Mouse (Mus musculus): Measurements from ENCODE around the gene Fcrls. TPM values are rescaled to one million over a fixed set of nuclear protein-coding genes. Genes with fewer than 3 reads are reported as not detected.

Fcrls gene
- 4.7 and 6.0 TPM in 2 replicates for polyA plus RNA-seq (2015; fragmentation: Nextera tagmentation; extraction: Ambion mirVana)

DNA sequence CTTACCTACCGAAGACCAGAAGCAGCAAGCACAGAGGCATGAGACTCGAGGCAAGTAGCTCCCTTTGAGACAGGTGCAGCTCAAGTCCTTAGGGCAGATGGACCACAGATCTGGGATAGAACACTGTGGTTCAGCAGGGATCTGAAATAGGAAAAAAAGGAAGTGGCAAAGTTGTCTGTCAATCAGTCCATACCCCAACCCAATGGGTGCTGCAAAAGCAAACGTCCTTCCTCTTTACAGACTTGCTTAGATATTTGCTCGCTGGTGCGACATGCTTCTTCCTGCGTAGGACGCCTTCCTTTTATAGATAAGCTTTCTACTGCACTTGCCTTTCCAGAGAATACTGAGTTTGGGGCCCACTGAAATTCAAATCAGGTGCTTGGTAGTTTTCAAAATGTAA lies at the start of gene Fcrls:
TSS of gene Fcrls (minus strand) at position 303 of the 400 bp plus-strand sequence.
- no peaks in the 10 kb centered on the region for H3K36me3 ChIP-seq (ENCODE audit: control insufficient read depth, insufficient read depth, low read length)
- ATAC-seq, result no peak
- no peaks in the 10 kb centered on the region for H3K4me1 ChIP-seq (ENCODE audit: control insufficient read depth, insufficient read depth, low read length)
- no peaks in the 10 kb centered on the region for H3K9me3 ChIP-seq (ENCODE audit: control insufficient read depth, low read length)
- no peaks in the 10 kb centered on the region for H3K27me3 ChIP-seq (replicated peaks; ENCODE audit: control insufficient read depth, insufficient read depth, low read length)
- H3K4me3 ChIP-seq (ENCODE audit: low read length), result no peak within 1 kb of the TSS
- WGBS, result 81% methylated on average over 7 of the region's 7 CpGs
- H3K9ac ChIP-seq (ENCODE audit: low read depth, low read length), result no peak within 1 kb of the TSS
- H3K4me2 ChIP-seq (ENCODE audit: low read depth, low read length), result no peak within 1 kb of the TSS
- no peak within 1 kb of the TSS for H3K27ac ChIP-seq (ENCODE audit: low read length)

DNA sequence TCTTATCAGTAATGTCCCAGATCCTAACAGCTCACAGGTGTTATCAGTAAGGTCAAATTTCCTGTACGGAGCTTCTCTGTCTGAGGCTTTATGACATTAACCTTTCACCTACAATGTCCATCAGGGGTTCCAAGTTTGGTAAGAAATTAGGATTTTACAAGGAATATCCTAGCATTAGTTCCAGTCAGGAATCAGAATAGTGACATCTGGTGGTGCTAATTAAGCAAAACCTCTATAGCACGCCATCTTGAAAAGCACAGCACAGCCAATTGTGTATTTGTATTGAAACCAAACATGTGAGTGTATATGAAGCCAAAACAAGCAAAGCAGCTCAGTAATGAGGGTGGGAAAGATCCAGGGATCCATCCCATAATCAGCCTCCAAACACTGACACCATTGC lies 46.4 kb upstream of the Fcrls start:
- H3K27ac ChIP-seq (ENCODE audit: low read length), result no peak overlapping the region
- H3K4me3 ChIP-seq (ENCODE audit: low read length), result no peak overlapping the region
- WGBS, result 61% methylated on average over 2 of the region's 2 CpGs
- no peak for ATAC-seq
- H3K36me3 ChIP-seq (ENCODE audit: control insufficient read depth, insufficient read depth, low read length), result no peaks in the 10 kb centered on the region
- H3K4me2 ChIP-seq (ENCODE audit: low read depth, low read length), result no peak overlapping the region
- no peak overlapping the region for H3K9ac ChIP-seq (ENCODE audit: low read depth, low read length)
- H3K4me1 ChIP-seq (ENCODE audit: control insufficient read depth, insufficient read depth, low read length), result no peaks in the 10 kb centered on the region
- no peaks in the 10 kb centered on the region for H3K27me3 ChIP-seq (replicated peaks; ENCODE audit: control insufficient read depth, insufficient read depth, low read length)
- no peaks in the 10 kb centered on the region for H3K9me3 ChIP-seq (ENCODE audit: control insufficient read depth, low read length)

- Histone ChIP-seq H3K4me2 (ENCODE audit: low read depth, low read length) (no peak overlapping the region), H3K27ac (ENCODE audit: low read length) (no peak overlapping the region), H3K4me3 (ENCODE audit: low read length) (no peak overlapping the region), H3K36me3 (ENCODE audit: control insufficient read depth, insufficient read depth, low read length) (no peaks in the 10 kb centered on the region), H3K4me1 (ENCODE audit: control insufficient read depth, insufficient read depth, low read length) (no peaks in the 10 kb centered on the region), H3K9me3 (ENCODE audit: control insufficient read depth, low read length) (no peaks in the 10 kb centered on the region), H3K9ac (ENCODE audit: low read depth, low read length) (no peak overlapping the region), H3K27me3 (replicated peaks; ENCODE audit: control insufficient read depth, insufficient read depth, low read length) (no peaks in the 10 kb centered on the region)
- WGBS, result 80% methylated on average over 5 of the region's 5 CpGs
- ATAC-seq, result no peak
Measured at GRCm38 (mm10) chr3:87299901-87300300, 36.4 kb upstream of the Fcrls start.

- no peak for ATAC-seq
- no peak overlapping the region for H3K4me2 ChIP-seq (ENCODE audit: low read depth, low read length)
- no peaks in the 10 kb centered on the region for H3K36me3 ChIP-seq (ENCODE audit: control insufficient read depth, insufficient read depth, low read length)
- no peak overlapping the region for H3K27ac ChIP-seq (ENCODE audit: low read length)
- no peak overlapping the region for H3K9ac ChIP-seq (ENCODE audit: low read depth, low read length)
- H3K4me3 ChIP-seq (ENCODE audit: low read length), result no peak overlapping the region
- H3K27me3 ChIP-seq (replicated peaks; ENCODE audit: control insufficient read depth, insufficient read depth, low read length), result no peaks in the 10 kb centered on the region
- no peaks in the 10 kb centered on the region for H3K9me3 ChIP-seq (ENCODE audit: control insufficient read depth, low read length)
- WGBS, result 51% methylated on average over 2 of the region's 2 CpGs
- no peaks in the 10 kb centered on the region for H3K4me1 ChIP-seq (ENCODE audit: control insufficient read depth, insufficient read depth, low read length)
Measured at GRCm38 (mm10) chr3:87274372-87274771, 10.8 kb upstream of the Fcrls start.

DNA sequence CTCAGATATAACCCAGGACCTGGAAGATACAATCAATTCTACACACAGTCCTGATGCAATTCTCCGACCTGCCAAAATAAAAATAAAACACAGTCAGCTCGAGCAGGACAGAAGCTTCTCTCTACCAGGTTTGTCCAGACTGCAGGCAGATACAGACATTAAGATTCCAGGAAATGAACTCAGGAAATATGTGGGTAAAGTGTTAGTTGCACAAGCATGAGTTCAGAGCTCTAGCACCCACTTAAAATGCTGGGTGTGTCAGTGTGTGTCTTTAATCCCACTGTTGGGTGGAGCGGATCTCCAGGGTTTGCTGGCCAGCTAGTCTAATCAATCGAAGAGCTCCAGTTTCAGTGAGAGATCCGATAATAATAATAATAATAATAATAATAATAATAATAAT lies 3.0 kb upstream of the Fcrls start:
- Histone ChIP-seq H3K27me3 (replicated peaks; ENCODE audit: control insufficient read depth, insufficient read depth, low read length) (no peaks in the 10 kb centered on the region), H3K27ac (ENCODE audit: low read length) (no peak overlapping the region), H3K4me2 (ENCODE audit: low read depth, low read length) (no peak overlapping the region), H3K9me3 (ENCODE audit: control insufficient read depth, low read length) (no peaks in the 10 kb centered on the region), H3K4me3 (ENCODE audit: low read length) (no peak overlapping the region), H3K9ac (ENCODE audit: low read depth, low read length) (no peak overlapping the region), H3K4me1 (ENCODE audit: control insufficient read depth, insufficient read depth, low read length) (no peaks in the 10 kb centered on the region), H3K36me3 (ENCODE audit: control insufficient read depth, insufficient read depth, low read length) (no peaks in the 10 kb centered on the region)
- 78% methylated on average over 5 of the region's 5 CpGs for WGBS
- no peak for ATAC-seq

- Histone ChIP-seq H3K36me3 (ENCODE audit: control insufficient read depth, insufficient read depth, low read length) (no peaks in the 10 kb centered on the region), H3K27me3 (replicated peaks; ENCODE audit: control insufficient read depth, insufficient read depth, low read length) (no peaks in the 10 kb centered on the region), H3K4me1 (ENCODE audit: control insufficient read depth, insufficient read depth, low read length) (no peaks in the 10 kb centered on the region), H3K4me2 (ENCODE audit: low read depth, low read length) (no peak overlapping the region), H3K9ac (ENCODE audit: low read depth, low read length) (no peak overlapping the region), H3K27ac (ENCODE audit: low read length) (no peak overlapping the region), H3K9me3 (ENCODE audit: control insufficient read depth, low read length) (no peaks in the 10 kb centered on the region), H3K4me3 (ENCODE audit: low read length) (no peak overlapping the region)
- WGBS, result 83% methylated on average over 10 of the region's 10 CpGs
- ATAC-seq, result no peak
Measured at GRCm38 (mm10) chr3:87255239-87255638, 8.3 kb downstream of the Fcrls start.

DNA sequence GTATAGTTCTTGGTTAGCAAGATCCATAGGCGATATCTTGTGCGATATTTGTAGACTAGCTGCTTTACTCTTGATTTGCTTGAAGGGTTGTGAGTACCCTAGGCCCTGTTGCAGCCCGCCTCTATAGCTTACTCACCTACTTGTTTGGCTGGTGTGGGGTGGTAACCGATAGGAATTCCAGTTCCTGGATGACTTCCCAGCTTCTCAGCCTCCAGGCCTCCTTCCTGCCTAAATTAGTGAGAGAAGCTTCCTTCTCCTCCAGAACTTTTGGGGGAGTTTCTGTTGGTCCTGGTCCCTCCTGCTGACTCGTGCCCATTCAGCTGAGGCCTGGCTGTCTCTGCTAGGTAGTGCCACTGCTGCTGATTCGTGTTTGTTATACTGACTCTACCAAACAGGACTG lies 14.0 kb downstream of the Fcrls start:
- ATAC-seq, result no peak
- no peaks in the 10 kb centered on the region for H3K9me3 ChIP-seq (ENCODE audit: control insufficient read depth, low read length)
- no peak overlapping the region for H3K4me3 ChIP-seq (ENCODE audit: low read length)
- no peaks in the 10 kb centered on the region for H3K36me3 ChIP-seq (ENCODE audit: control insufficient read depth, insufficient read depth, low read length)
- H3K4me1 ChIP-seq (ENCODE audit: control insufficient read depth, insufficient read depth, low read length), result no peaks in the 10 kb centered on the region
- no peaks in the 10 kb centered on the region for H3K27me3 ChIP-seq (replicated peaks; ENCODE audit: control insufficient read depth, insufficient read depth, low read length)
- WGBS, result 80% methylated on average over 6 of the region's 6 CpGs
- H3K27ac ChIP-seq (ENCODE audit: low read length), result no peak overlapping the region
- no peak overlapping the region for H3K9ac ChIP-seq (ENCODE audit: low read depth, low read length)
- H3K4me2 ChIP-seq (ENCODE audit: low read depth, low read length), result no peak overlapping the region

DNA sequence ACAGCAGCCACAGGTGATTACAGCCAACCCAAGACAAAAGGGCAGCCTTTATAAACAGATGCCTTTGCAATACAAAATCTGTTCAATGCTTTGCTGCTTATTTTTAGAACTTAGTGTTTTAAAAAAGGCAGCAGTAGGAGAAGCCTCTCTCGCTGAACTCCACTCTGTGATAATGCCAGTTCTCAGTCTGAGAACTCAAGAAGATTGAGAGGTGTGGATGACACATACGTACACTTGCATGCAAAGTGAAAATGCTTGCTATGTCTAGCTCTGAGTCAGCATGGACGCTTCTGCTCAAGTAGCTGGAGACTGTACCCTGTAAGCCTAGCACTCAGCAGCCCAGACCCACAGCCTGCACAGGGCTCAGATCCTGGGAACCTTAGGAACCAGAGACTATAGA lies 16.2 kb downstream of the Fcrls start:
- 64% methylated on average over 3 of the region's 3 CpGs for WGBS
- Histone ChIP-seq H3K27ac (ENCODE audit: low read length) (no peak overlapping the region), H3K4me1 (ENCODE audit: control insufficient read depth, insufficient read depth, low read length) (no peaks in the 10 kb centered on the region), H3K4me2 (ENCODE audit: low read depth, low read length) (no peak overlapping the region), H3K9me3 (ENCODE audit: control insufficient read depth, low read length) (no peaks in the 10 kb centered on the region), H3K27me3 (replicated peaks; ENCODE audit: control insufficient read depth, insufficient read depth, low read length) (no peaks in the 10 kb centered on the region), H3K36me3 (ENCODE audit: control insufficient read depth, insufficient read depth, low read length) (no peaks in the 10 kb centered on the region), H3K4me3 (ENCODE audit: low read length) (no peak overlapping the region), H3K9ac (ENCODE audit: low read depth, low read length) (no peak overlapping the region)
- ATAC-seq, result no peak

GRCm38 (mm10) chr3:87243654-87244053 lies 19.9 kb downstream of the Fcrls start:
- ATAC-seq, result no peak
- Histone ChIP-seq H3K27me3 (replicated peaks; ENCODE audit: control insufficient read depth, insufficient read depth, low read length) (no peaks in the 10 kb centered on the region), H3K9ac (ENCODE audit: low read depth, low read length) (no peak overlapping the region), H3K4me3 (ENCODE audit: low read length) (no peak overlapping the region), H3K4me2 (ENCODE audit: low read depth, low read length) (no peak overlapping the region), H3K27ac (ENCODE audit: low read length) (no peak overlapping the region), H3K36me3 (ENCODE audit: control insufficient read depth, insufficient read depth, low read length) (no peaks in the 10 kb centered on the region), H3K4me1 (ENCODE audit: control insufficient read depth, insufficient read depth, low read length) (no peaks in the 10 kb centered on the region), H3K9me3 (ENCODE audit: control insufficient read depth, low read length) (no peaks in the 10 kb centered on the region)
- 4% methylated on average over 2 of the region's 2 CpGs for WGBS

GRCm38 (mm10) chr3:87240909-87241308 lies 22.6 kb downstream of the Fcrls start:
- Histone ChIP-seq H3K36me3 (ENCODE audit: control insufficient read depth, insufficient read depth, low read length) (no peaks in the 10 kb centered on the region), H3K4me2 (ENCODE audit: low read depth, low read length) (no peak overlapping the region), H3K27ac (ENCODE audit: low read length) (no peak overlapping the region), H3K9ac (ENCODE audit: low read depth, low read length) (no peak overlapping the region), H3K27me3 (replicated peaks; ENCODE audit: control insufficient read depth, insufficient read depth, low read length) (no peaks in the 10 kb centered on the region), H3K4me1 (ENCODE audit: control insufficient read depth, insufficient read depth, low read length) (no peaks in the 10 kb centered on the region), H3K9me3 (ENCODE audit: control insufficient read depth, low read length) (no peaks in the 10 kb centered on the region), H3K4me3 (ENCODE audit: low read length) (no peak overlapping the region)
- no peak for ATAC-seq
- 68% methylated on average over 4 of the region's 4 CpGs for WGBS

All from intestine, embryonic 16.5 days (tissue).